In the genomic region with DNA sequence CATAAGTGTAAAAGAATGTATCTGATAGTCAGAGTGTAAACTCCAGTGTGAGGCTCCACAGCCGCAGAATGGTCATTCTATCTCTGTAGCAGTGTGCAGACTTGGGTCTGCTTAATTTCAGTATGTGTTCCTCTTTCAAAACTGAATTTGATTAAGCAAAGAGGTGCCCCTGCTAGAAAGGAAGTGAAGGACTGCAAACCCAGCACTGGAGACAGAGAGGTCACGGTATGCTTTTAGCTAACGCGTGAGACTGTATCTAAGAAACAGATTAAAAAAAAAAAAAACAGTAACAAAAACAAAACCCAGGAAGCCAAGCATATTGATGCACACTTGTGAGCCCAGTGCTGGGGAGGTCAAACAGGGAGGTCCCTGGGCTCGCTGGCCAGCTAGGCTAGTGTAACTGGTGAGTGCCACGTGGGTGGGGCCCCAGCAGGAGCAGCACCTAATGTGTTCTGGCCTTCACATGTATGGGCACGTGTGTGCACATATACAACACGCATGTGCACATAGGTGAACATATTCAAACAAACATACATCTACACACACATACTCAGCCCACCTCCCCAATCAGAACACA, we compare ENCODE assay signal across 26 mouse cellular contexts. TPM values are rescaled to one million over a fixed set of nuclear protein-coding genes. Genes with fewer than 3 reads are reported as not detected.
A peak's percentile ranks its signal among the peaks of the same experiment; 100 is the strongest.
DNase-seq lines count a peak whose midpoint lies in the region; ATAC-seq and TF ChIP-seq lines count a peak whose summit lies in the region.
"Had no signal": no experiment of that assay in that cellular context is flagged by ENCODE, and none has a peak within 500 bp of the region (broad histone marks: within the 10 kb centered on the region; RNA-seq: fewer than 3 reads in every experiment).

No protein-coding gene starts in this region.

- no peak for TF ChIP-seq CTCF in bone marrow macrophage, adult 2 months (IDR thresholded peaks at IDR 0.05; ENCODE audit: low read depth, low read length)

- DNase-seq in heart, embryonic 10.5 days (ENCODE audit: low spot score) = no peak
- DNase-seq in heart, postnatal 14 days = no peak
- no peak for DNase-seq in kidney, adult 11 months
- DNase-seq in ovary, postnatal 36 days (ENCODE audit: low spot score) = no peak
- DNase-seq: adrenal gland, adult 8-10 months; B cell, adult 2 months; cerebellum, adult 2 months; cerebellum, postnatal 25 days; embryo, embryonic 11 days; kidney, adult 9 months; layer of hippocampus, adult 9-11 months; liver, embryonic 13.5 days; lung, adult 2 months; right cerebral cortex, adult 18-20 months; right cerebral cortex, postnatal 4 days; thymus, adult 2 months; thymus, postnatal 4 days had no signal

- intact Hi-C loops in heart, postnatal 14 days (cut with DNase I) = no loop called here

- ATAC-seq in kidney, embryonic 15.5 days (replicated peaks; ENCODE audit: low FRiP score) = no peak
- ATAC-seq in forebrain, embryonic 12.5 days (ENCODE audit: low FRiP score) = no peak

- no peaks in the 10 kb centered on the region for H3K36me3 ChIP-seq in heart, embryonic 10.5 days
- no peaks in the 10 kb centered on the region for H3K36me3 ChIP-seq in kidney, embryonic 15.5 days
- no peaks in the 10 kb centered on the region for H3K36me3 ChIP-seq in macrophage (ENCODE audit: inconsistent target)
- no peaks in the 10 kb centered on the region for H3K36me3 ChIP-seq in forebrain, embryonic 12.5 days (replicated peaks)
- H3K36me3 ChIP-seq: embryonic facial prominence, embryonic 15.5 days; G1E; liver, embryonic 13.5 days; midbrain, embryonic 10.5 days; stomach, embryonic 15.5 days had no signal

- no peak overlapping the region for H3K4me3 ChIP-seq in heart, embryonic 10.5 days
- no peak overlapping the region for H3K4me3 ChIP-seq in kidney, embryonic 15.5 days (replicated peaks)
- H3K4me3 ChIP-seq in bone marrow macrophage, adult 2 months (ENCODE audit: insufficient read depth, low read length) = no peak overlapping the region
- no peak overlapping the region for H3K4me3 ChIP-seq in macrophage (ENCODE audit: inconsistent target)
- no peak overlapping the region for H3K4me3 ChIP-seq in forebrain, embryonic 12.5 days (replicated peaks)
- H3K4me3 ChIP-seq: embryonic facial prominence, embryonic 15.5 days; liver, embryonic 13.5 days; midbrain, embryonic 10.5 days; stomach, embryonic 15.5 days had no signal

- no peak for TF ChIP-seq POLR2A in bone marrow macrophage, adult 2 months (IDR thresholded peaks at IDR 0.05; ENCODE audit: borderline replicate concordance, low read depth, low read length)

- H3K9me3 ChIP-seq in heart, embryonic 10.5 days = no peaks in the 10 kb centered on the region
- no peaks in the 10 kb centered on the region for H3K9me3 ChIP-seq in kidney, embryonic 15.5 days (replicated peaks)
- no peaks in the 10 kb centered on the region for H3K9me3 ChIP-seq in forebrain, embryonic 12.5 days
- H3K9me3 ChIP-seq: embryonic facial prominence, embryonic 15.5 days; G1E; liver, embryonic 13.5 days; midbrain, embryonic 10.5 days; stomach, embryonic 15.5 days had no signal

- H3K27me3 ChIP-seq in heart, embryonic 10.5 days (ENCODE audit: insufficient read depth, poor library complexity, severe bottlenecking) = no peaks in the 10 kb centered on the region
- no peaks in the 10 kb centered on the region for H3K27me3 ChIP-seq in kidney, embryonic 15.5 days
- H3K27me3 ChIP-seq in forebrain, embryonic 12.5 days = no peaks in the 10 kb centered on the region
- H3K27me3 ChIP-seq: CH12.LX; embryonic facial prominence, embryonic 15.5 days; liver, embryonic 13.5 days; stomach, embryonic 15.5 days had no signal

- H3K4me2 ChIP-seq in kidney, embryonic 15.5 days = no peak overlapping the region
- H3K4me2 ChIP-seq in forebrain, embryonic 12.5 days = no peak overlapping the region
- H3K4me2 ChIP-seq: embryonic facial prominence, embryonic 15.5 days; liver, embryonic 13.5 days; stomach, embryonic 15.5 days had no signal

- H3K79me2 ChIP-seq in macrophage (ENCODE audit: inconsistent target) = peaks cover 18% of the 10 kb centered on the region

- no peak overlapping the region for H3K9ac ChIP-seq in kidney, embryonic 15.5 days
- H3K9ac ChIP-seq in forebrain, embryonic 12.5 days = no peak overlapping the region
- H3K9ac ChIP-seq: embryonic facial prominence, embryonic 15.5 days; liver, embryonic 13.5 days; stomach, embryonic 15.5 days had no signal

- H3K4me1 ChIP-seq in heart, embryonic 10.5 days = peaks cover 24% of the 10 kb centered on the region; the same call in 1 of the 2 replicates
- peaks cover 27% of the 10 kb centered on the region for H3K4me1 ChIP-seq in kidney, embryonic 15.5 days
- peaks cover 15% of the 10 kb centered on the region for H3K4me1 ChIP-seq in bone marrow macrophage, adult 2 months (ENCODE audit: control insufficient read depth, insufficient read depth, low read length)
- peaks cover 34% of the 10 kb centered on the region for H3K4me1 ChIP-seq in forebrain, embryonic 12.5 days

- WGBS in heart, embryonic 10.5 days = 58% methylated on average over 8 of the region's 8 CpGs
- 36% methylated on average over 8 of the region's 8 CpGs for WGBS in kidney, embryonic 15.5 days
- WGBS in macrophage (ENCODE audit: missing documents) = 40% methylated on average over 8 of the region's 8 CpGs
- 73% methylated on average over 8 of the region's 8 CpGs for WGBS in forebrain, embryonic 12.5 days

- peak overlapping the region; percentile 18; the same call in 1 of the 2 replicates for H3K27ac ChIP-seq in heart, embryonic 10.5 days
- peak overlapping the region; percentile 39; the same call in 1 of the 2 replicates for H3K27ac ChIP-seq in kidney, embryonic 15.5 days
- peak overlapping the region; percentile 39 for H3K27ac ChIP-seq in bone marrow macrophage, adult 2 months (ENCODE audit: insufficient read depth, low read depth, low read length)
- H3K27ac ChIP-seq in macrophage = peak overlapping the region; percentile 58
- no peak overlapping the region for H3K27ac ChIP-seq in forebrain, embryonic 12.5 days
- H3K27ac ChIP-seq: embryonic facial prominence, embryonic 15.5 days; liver, embryonic 13.5 days; midbrain, embryonic 10.5 days; stomach, embryonic 15.5 days had no signal

RNA-seq across cellular contexts. Expression of a gene that starts 50.7 kb away (rescaled TPM):
- 56.5 and 60.3 TPM in 2 replicates for polyA plus RNA-seq in heart, embryonic 10.5 days (2016; fragmentation: Nextera tagmentation; extraction: Ambion mirVana)
- 10 to 100 TPM; 24.8 to 27.3 TPM for total RNA-seq in heart, postnatal 14 days (2021)
- 79.9 and 81.6 TPM in 2 replicates for polyA plus RNA-seq in kidney, embryonic 15.5 days (2015; fragmentation: Nextera tagmentation; extraction: Ambion mirVana)
- 74.9 and 77.3 TPM in 2 replicates for polyA plus RNA-seq in bone marrow macrophage, adult 2 months (2012; ENCODE audit: insufficient read depth, insufficient read length, missing spikeins)
- 10 to 100 TPM; 11.1 to 77.2 (median 45.3) TPM for total RNA-seq in macrophage (2018; cell fraction: chromatin; rRNA removed)
- total RNA-seq in macrophage (2018; cell fraction: cytosol; rRNA removed) = 10 to 100 TPM; 20.4 to 46.7 (median 31.2) TPM
- 10 to 100 TPM; 12.9 to 83.5 (median 40.7) TPM for total RNA-seq in macrophage (2018; cell fraction: nucleus; rRNA removed)
- 30.6 to 52.5 TPM (median 40.5 TPM) in 3 replicates for polyA plus RNA-seq in macrophage (2018)
- 64.7 and 67.1 TPM in 2 replicates for polyA plus RNA-seq in forebrain, embryonic 12.5 days (2016; fragmentation: Nextera tagmentation; extraction: Ambion mirVana)

RNA-seq across cellular contexts. Expression of a gene that starts 51.8 kb away (rescaled TPM):
- 25.9 and 29.4 TPM in 2 replicates for polyA plus RNA-seq in heart, embryonic 10.5 days (2016; fragmentation: Nextera tagmentation; extraction: Ambion mirVana)
- total RNA-seq in heart, postnatal 14 days (2021) = 10 to 100 TPM; 23.5 TPM
- polyA plus RNA-seq in kidney, embryonic 15.5 days (2015; fragmentation: Nextera tagmentation; extraction: Ambion mirVana) = 51.5 and 55.2 TPM in 2 replicates
- polyA plus RNA-seq in bone marrow macrophage, adult 2 months (2012; ENCODE audit: insufficient read depth, insufficient read length, missing spikeins) = 45.3 and 49.3 TPM in 2 replicates
- 100 to 1,000 TPM in 18 of 26 experiments, 10 to 100 TPM in 8; 46.4 to 361 (median 119) TPM for total RNA-seq in macrophage (2018; cell fraction: chromatin; rRNA removed)
- 100 to 1,000 TPM in 1 of 26 experiments, 10 to 100 TPM in 25; 34.0 to 109 (median 53.6) TPM for total RNA-seq in macrophage (2018; cell fraction: cytosol; rRNA removed)
- 100 to 1,000 TPM in 5 of 26 experiments, 10 to 100 TPM in 21; 36.8 to 152 (median 80.4) TPM for total RNA-seq in macrophage (2018; cell fraction: nucleus; rRNA removed)
- 43.9 to 108 TPM (median 59.6 TPM) in 3 replicates for polyA plus RNA-seq in macrophage (2018)
- polyA plus RNA-seq in forebrain, embryonic 12.5 days (2016; fragmentation: Nextera tagmentation; extraction: Ambion mirVana) = 41.0 and 47.5 TPM in 2 replicates
